Mouse (Mus musculus) kidney, adult 2 months (tissue): ENCODE results near the gene Them7. TPM values are rescaled to one million over a fixed set of nuclear protein-coding genes. Genes with fewer than 3 reads are reported as not detected.

Source experiments
- DNase-seq: peaks from one replicate; pipeline ENCODE4 v3.0.0; 2021
- H3K27ac ChIP-seq: fragments of 200-500 bp; 2 replicates; pipeline ENCODE4 v1.5.1; 2012; ENCODE audit warnings: low read depth, low read length, control low read depth, inconsistent platforms; ENCODE audit not compliant: insufficient read depth
- H3K27me3 ChIP-seq: fragments of 200-500 bp; replicated peaks from 2 replicates; pipeline ENCODE4 v1.6.1; 2012; ENCODE audit warnings: mild to moderate bottlenecking, moderate library complexity, low read length, inconsistent platforms; ENCODE audit not compliant: control insufficient read depth, insufficient read depth
- H3K36me3 ChIP-seq: fragments of 200-500 bp; 2 replicates; pipeline ENCODE4 v1.6.1; 2012; ENCODE audit warnings: mild to moderate bottlenecking, moderate library complexity, low read length, inconsistent platforms; ENCODE audit not compliant: control insufficient read depth, insufficient read depth
- H3K4me1 ChIP-seq: fragments of 200-500 bp; 2 replicates; pipeline ENCODE4 v1.6.1; 2011; ENCODE audit warnings: low read length; ENCODE audit not compliant: control insufficient read depth, insufficient read depth
- H3K4me3 ChIP-seq: fragments of 200-500 bp; 2 replicates; pipeline ENCODE4 v1.5.1; 2011; ENCODE audit warnings: mild to moderate bottlenecking, low read depth, low read length, control low read depth; ENCODE audit not compliant: insufficient read depth
- CTCF ChIP-seq: fragments of 200-500 bp; conservative IDR thresholded peaks from 2 replicates; pipeline ENCODE4 v1.5.1; 2011; ENCODE audit warnings: low read depth, mild to moderate bottlenecking, control low read depth, low read length, moderate library complexity, mixed read lengths; ENCODE audit not compliant: insufficient read depth, insufficient read length
- POLR2A ChIP-seq: fragments of 200-500 bp; IDR thresholded peaks from one replicate; pipeline ENCODE4 v1.6.1; 2011; ENCODE audit warnings: low read depth, low read length, control low read depth
- WGBS: fragments of 180-500 bp; shearing (Covaris S2); methylation state at CpG from one replicate; pipeline ENCODE4 v1.1.7; 2018; 5-methylcytosine and 5-hydroxymethylcytosine counted together
- polyA plus RNA-seq: library from polyadenylated mRNA; depleted of rRNA; stranded (reverse); fragments of >200 nt; gene quantifications from 2 replicates; pipeline ENCODE4 v1.2.3, GENCODE M21; 2012

Them7 gene
- polyA plus RNA-seq, 1 experiment: 241 TPM

DNA sequence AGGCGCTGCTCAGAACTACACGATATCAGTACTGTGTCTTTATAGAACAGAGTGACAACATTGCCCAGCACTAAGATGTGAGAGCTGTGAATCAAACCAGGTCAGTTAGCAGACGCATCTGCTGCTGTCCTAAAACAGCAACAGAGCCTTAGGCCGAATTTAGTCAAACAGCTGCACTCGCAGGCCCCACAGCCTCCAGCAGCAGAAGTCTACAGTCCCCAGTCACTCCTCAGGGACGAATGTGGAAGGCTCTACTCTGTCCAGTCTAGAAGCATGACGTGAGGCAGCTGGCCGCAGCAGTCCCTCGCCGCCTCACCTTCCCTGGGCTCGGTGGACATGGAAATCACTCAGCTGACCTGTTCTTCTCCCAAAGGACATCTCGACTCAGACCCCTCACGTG is 20.6 kb downstream of the Them7 start:
- no peaks in the 10 kb centered on the region for H3K36me3 ChIP-seq
- H3K27me3 ChIP-seq: no peaks in the 10 kb centered on the region
- WGBS: 76% methylated on average over 13 of the region's 13 CpGs
- no peak overlapping the region for H3K27ac ChIP-seq
- TF ChIP-seq POLR2A: no peak
- no peak for TF ChIP-seq CTCF
- no peak overlapping the region for H3K4me3 ChIP-seq
- DNase-seq: no peak
- H3K4me1 ChIP-seq: peaks cover 5% of the 10 kb centered on the region; the same call in 1 of the 2 replicates

DNA sequence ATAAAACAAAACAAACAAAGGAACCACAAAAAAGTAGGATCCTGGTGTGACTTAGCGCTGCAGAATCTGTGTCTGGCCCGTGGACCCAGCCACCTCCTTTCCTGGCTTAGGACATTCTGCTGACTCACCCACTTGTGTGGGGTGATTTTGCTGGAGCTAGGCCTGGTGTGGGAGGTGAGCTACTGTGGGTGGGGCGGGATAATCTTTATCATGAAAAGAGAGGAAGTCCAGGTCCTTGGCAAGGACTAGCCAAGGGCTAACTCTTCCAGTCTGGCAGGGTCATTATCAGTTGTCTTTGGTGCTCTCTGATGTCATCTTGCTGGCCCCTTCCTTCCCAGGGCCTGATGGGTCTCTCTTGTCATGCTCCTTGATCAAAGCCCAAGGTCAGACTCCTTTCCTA is 27.9 kb downstream of the Them7 start:
- H3K4me1 ChIP-seq: peaks cover 4% of the 10 kb centered on the region; the same call in 1 of the 2 replicates
- TF ChIP-seq CTCF: no peak
- WGBS: 36% methylated on average over 3 of the region's 3 CpGs
- DNase-seq: peak; percentile 52
- no peaks in the 10 kb centered on the region for H3K27me3 ChIP-seq
- no peak overlapping the region for H3K27ac ChIP-seq
- peaks cover 2% of the 10 kb centered on the region; the same call in 1 of the 2 replicates for H3K36me3 ChIP-seq
- no peak overlapping the region for H3K4me3 ChIP-seq

DNA sequence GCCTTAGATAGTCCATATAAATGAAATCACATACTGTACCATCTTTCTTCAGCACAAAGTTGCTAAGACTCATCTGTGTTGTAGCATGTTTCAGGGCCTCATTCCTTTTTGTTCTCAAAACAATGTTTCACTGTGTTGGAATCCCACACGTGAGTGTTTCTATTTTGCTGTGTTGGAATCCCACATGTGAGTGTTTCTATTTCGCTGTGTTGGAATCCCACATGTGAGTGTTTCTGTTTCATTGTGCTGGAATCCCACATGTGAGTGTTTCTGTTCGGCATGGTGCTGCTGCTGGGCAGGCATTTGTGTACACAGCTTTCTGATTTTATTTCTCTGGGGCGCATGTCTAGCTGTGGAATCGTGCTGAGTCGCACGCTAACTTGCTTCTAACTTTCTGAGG is 28.7 kb downstream of the Them7 start:
- Histone ChIP-seq H3K36me3 (peaks cover 2% of the 10 kb centered on the region; the same call in 1 of the 2 replicates), H3K27me3 (no peaks in the 10 kb centered on the region), H3K27ac (no peak overlapping the region), H3K4me1 (peaks cover 4% of the 10 kb centered on the region; the same call in 1 of the 2 replicates), H3K4me3 (no peak overlapping the region)
- no peak for DNase-seq
- no peak for TF ChIP-seq CTCF
- no peak for TF ChIP-seq POLR2A
- WGBS: 65% methylated on average over 7 of the region's 7 CpGs

DNA sequence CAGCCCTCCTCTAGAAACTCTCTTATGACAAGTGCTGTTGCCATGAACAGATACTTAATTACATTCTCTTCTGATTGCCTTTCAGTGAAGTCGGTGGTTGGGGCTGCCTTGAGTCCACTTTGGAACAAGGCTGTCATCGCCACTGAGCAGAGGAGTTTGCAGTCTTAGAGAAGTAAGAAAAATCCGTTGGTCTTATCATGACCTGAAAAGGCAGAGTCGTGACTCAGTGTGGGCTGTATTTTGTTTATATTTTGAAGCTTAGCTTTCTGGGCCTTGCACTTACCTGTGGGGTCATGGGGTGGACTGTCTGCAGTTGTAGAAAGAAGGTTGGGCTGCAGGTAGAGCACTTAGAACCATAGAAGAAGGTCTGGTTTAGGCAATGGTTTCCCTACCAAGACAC is 31.3 kb downstream of the Them7 start:
- H3K4me3 ChIP-seq: no peak overlapping the region
- H3K4me1 ChIP-seq: peaks cover 4% of the 10 kb centered on the region; the same call in 1 of the 2 replicates
- H3K27me3 ChIP-seq: no peaks in the 10 kb centered on the region
- TF ChIP-seq POLR2A (no peak), CTCF (no peak)
- 70% methylated on average over 4 of the region's 4 CpGs for WGBS
- H3K27ac ChIP-seq: no peak overlapping the region
- peaks cover 2% of the 10 kb centered on the region; the same call in 1 of the 2 replicates for H3K36me3 ChIP-seq
- no peak for DNase-seq

DNA sequence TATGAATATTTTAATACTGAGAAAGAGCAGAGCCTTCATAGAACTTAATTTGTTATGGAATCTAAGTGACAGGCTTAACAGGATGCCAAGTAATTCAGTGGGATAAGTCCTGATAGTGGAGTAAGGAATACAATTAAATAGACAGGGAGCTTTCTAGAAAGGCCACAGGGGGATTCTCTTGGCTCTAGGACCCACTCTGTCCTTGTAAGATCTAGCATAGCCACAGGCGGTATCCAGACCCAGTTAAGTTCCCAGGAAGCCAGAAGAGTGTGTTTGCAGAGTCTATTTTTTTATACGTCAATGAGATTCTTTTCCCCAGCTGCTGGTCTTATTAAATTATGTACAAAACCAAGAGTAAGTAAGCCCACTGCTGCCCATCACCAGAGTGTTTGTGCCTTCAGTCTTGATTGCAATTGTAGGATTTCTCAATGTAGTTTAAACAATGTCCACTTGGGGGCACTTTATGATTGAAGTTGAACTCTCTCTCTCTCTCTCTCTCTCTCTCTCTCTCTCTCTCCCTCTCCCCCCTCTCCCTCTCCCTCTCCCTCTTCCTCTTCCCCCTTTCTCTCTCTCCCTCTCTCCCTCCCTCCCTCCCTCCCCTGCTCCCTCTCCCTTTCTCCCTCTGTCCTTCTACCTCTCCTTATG is 32.4 kb downstream of the Them7 start:
- H3K4me1 ChIP-seq: peaks cover 4% of the 10 kb centered on the region; the same call in 1 of the 2 replicates
- no peak overlapping the region for H3K27ac ChIP-seq
- TF ChIP-seq POLR2A (no peak), CTCF (0 out of 2 replicates have a peak, but pooled peaks have one; percentile 8)
- 65% methylated on average over 2 of the region's 2 CpGs for WGBS
- no peaks in the 10 kb centered on the region for H3K27me3 ChIP-seq
- DNase-seq: no peak
- no peak overlapping the region for H3K4me3 ChIP-seq
- peaks cover 2% of the 10 kb centered on the region; the same call in 1 of the 2 replicates for H3K36me3 ChIP-seq

DNA sequence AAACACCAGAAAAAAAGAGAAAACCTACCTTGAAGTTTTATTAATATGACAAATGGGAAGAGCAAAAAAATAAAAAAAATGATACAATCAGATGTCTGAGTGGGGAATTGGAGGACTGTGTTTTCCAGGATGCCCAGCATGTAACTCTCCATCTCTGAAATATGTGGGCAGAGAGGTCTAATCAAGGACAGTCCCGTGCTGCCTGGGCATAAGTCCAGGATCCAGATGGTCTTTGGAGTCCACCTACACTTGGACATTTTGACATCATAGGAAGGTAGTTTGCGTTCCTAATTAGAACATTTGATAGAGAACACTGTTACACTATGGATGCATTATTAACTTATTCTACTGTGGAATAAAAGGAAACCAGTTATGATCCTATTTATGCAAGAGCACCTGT is 33.3 kb downstream of the Them7 start:
- Histone ChIP-seq H3K27ac (no peak overlapping the region), H3K27me3 (no peaks in the 10 kb centered on the region), H3K36me3 (peaks cover 2% of the 10 kb centered on the region; the same call in 1 of the 2 replicates), H3K4me1 (no peaks in the 10 kb centered on the region), H3K4me3 (no peak overlapping the region)
- TF ChIP-seq POLR2A (no peak), CTCF (no peak)
- WGBS: 40% methylated on average over 2 of the region's 2 CpGs
- no peak for DNase-seq

DNA sequence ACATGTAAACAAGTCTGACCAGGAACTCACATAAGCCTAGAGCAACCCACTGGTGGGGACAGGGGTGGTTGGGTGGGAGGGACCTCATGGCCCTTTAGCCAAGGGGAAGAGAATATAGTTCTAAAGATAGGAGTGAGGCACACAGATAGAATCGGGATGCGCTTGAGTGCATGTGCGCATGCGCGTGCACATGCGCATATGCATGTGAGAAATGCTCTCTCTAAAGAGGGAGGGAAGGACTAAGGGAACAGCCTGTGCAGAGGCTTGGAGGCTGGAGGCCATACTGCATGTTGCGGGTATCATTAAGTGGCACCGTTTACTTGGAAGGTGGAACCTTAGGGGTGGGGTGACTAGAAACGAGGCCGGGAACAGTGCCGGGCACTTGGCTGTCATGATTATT is 37.2 kb downstream of the Them7 start:
- Histone ChIP-seq H3K4me3 (no peak overlapping the region), H3K4me1 (no peaks in the 10 kb centered on the region), H3K36me3 (no peaks in the 10 kb centered on the region), H3K27ac (no peak overlapping the region), H3K27me3 (no peaks in the 10 kb centered on the region)
- no peak for DNase-seq
- 87% methylated on average over 11 of the region's 11 CpGs for WGBS
- TF ChIP-seq POLR2A (no peak), CTCF (no peak)
